Mouse (Mus musculus): ENCODE data around the gene Rsg1.

The Rsg1 gene

GRCm38 (mm10) chr4:141212892-141213291 is 864 bp upstream of the Rsg1 start:
- no peak for DNase-seq (ENCODE audit: extremely low spot score)

DNA sequence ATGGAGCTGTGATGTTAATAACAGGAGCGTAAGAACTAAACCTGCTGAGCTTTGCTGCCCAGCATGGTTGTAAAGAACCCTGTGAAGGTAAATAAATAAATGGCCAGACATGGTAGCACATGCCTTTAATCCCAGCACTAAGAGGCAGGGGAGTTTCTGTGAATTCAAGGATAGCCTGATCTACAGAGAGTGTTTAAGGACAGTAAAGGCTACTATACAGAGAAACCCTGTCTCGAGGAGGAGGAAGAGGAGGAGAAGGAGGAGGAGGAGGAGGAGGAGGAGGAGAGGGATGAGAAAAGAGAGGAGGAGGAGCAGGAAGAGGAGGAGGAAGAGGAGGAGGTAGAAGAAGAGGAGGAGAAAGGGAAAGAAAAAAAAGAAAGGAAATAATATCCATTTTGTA is 414 bp upstream of the Rsg1 start:
- no peak for DNase-seq (ENCODE audit: extremely low spot score)

- peak; percentile 42 for DNase-seq (ENCODE audit: extremely low spot score)
These were observed 638 bp downstream of the Rsg1 start for GRCm38 (mm10) chr4:141214337-141214851.

DNA sequence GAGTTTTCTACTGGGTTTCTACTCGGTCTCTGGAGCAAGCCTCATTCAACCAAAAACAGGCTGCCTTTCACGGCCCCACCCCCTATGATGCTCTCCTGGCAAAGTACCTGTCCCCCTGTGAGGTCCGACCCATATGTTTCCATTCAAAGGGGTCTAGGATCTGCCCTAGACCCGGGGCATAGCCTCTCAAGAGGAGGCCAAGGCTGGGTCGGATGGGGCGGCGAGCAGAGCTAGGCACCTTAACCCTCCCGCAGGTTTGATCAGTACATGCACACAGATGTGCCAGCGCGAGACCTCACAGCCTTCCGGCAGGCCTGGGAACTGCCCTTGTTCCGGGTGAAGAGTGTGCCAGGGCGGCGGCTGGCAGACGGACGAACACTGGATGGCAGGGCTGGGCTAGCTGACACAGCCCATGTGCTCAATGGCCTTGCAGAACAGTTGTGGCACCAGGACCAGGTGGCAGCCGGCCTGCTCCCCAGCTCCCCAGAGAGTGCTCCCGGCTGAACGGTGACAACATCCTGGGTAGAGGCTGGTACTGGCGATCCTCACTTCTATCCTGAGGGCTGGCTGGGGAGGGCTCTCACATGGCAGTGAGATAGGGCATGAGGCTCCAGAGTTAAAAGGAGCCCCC is 5.9 kb downstream of the Rsg1 start:
- DNase-seq (ENCODE audit: extremely low spot score) = no peak

DNA sequence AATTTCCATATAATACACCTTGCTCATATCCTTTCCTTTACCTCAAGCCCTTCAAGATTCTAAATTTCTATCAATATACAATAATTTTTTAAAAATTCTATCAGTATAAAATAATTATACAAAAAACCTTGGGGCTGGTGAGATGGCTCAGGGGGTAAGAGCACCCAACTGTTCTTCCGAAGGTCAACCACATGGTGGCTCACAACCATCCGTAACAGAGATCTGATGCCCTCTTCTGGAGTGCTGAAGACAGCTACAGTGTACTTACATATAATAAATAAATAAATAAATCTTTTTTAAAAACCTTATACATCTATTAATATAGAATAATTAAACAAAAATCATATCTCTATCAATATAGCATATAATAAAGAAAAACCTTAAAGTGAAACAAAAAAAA is 8.1 kb downstream of the Rsg1 start:
- no peak for DNase-seq (ENCODE audit: extremely low spot score)

DNA sequence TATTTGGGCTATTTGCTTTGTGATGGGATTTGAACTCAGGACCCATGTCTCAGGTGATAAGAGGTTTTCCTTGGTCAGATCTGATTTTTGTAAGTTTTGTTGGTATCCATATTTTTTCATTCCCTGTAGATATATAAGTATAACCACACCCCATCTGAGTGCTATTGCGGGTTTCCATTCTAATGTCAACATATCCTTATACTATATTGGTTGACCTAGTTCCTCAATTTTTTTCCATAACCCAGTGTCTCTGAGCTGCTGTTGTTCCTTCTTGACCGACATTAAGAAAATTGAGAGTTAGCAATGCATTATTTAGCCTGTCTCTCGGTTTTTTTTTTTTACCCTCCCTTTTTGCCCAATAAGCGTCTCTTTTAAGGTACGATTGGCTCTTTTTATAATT is 9.0 kb downstream of the Rsg1 start:
- DNase-seq (ENCODE audit: extremely low spot score) = no peak

DNA sequence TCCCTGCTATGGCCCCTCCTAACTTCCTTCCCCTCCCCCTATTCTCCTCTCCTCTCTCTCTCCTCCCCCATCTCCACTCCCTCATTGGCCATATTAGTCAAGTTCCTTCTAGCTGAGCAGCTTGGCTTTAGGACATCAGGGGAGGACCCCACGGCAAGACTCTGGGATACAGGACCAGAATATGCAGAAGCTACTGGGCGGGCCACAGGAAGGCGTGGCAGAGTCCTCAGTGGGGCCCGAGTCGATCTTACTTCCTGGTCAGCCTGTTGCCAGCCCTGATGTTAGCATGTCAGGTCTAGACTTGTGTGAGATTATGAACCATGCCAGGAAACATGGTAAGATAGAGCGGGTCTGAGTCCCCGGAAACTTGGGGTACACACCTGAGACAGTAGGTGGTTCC is 14.9 kb downstream of the Rsg1 start:
- no peak for DNase-seq (ENCODE audit: extremely low spot score)

- DNase-seq (ENCODE audit: extremely low spot score) = no peak
These were observed 19.4 kb downstream of the Rsg1 start for GRCm38 (mm10) chr4:141233196-141233595.

GRCm38 (mm10) chr4:141235537-141236111 is 21.9 kb downstream of the Rsg1 start:
- no peak for DNase-seq (ENCODE audit: extremely low spot score)

DNA sequence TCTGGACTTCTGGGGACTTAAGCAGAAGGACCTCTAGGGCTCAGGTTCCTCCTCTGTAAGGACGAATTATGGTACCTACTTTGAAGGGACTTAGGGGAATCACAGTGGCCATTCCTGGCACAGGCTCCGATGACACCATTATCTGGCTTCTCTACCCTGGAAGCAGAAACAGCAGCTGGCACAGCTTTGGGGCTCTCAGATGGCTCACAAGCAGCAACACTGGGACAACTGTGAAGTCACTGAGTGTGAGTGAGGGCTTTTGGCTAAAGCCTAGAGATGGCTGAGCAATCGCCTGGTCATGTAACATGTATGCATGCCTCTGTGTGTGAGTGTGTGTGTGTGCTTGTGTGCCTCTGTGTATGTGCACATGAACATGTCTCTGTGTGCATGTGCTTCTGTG is 23.1 kb downstream of the Rsg1 start:
- no peak for DNase-seq (ENCODE audit: extremely low spot score)

GRCm38 (mm10) chr4:141238492-141239387 is 25.0 kb downstream of the Rsg1 start:
- DNase-seq (ENCODE audit: extremely low spot score) = no peak

DNA sequence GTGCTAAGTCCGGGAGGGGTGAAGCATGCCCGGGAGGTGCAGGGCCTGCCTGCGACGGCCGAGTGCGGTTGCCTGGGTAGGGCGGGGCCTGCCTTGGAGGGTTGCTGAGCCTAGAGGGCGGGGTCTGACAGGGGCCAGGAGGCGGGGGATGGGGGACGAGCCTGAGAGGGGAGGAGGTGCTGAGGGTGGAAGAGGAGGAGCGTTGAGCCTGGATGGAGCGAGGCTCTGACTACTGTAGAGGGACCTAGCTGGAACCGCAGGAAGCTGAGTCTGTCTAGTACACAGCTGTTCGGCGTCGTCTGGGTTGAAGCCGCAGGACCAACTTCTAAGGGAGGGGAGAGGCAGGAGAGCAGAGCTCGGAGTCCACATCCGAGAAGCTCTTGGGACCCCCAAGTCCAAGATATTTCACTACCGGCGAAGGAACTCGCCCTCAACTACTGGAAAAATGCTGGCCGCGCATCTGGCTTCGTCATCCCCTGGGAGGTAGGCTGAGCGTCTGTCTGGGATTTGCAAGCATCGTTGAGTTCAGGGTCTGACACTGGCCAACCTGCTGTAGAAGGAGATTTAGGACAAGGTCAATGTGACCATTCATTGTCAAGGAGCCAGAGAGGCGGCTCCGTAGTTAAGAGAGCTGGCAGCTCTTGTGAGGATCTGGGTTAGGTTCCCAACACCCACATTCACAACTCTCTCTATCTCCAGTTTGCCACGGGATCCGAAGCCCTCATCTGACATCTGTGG is 25.8 kb downstream of the Rsg1 start, which contains the start of gene Arhgef19:
Arhgef19 (plus strand) TSS at position 112 of the 738 bp plus-strand sequence.
- peak; percentile 91 for DNase-seq (ENCODE audit: extremely low spot score)

DNA sequence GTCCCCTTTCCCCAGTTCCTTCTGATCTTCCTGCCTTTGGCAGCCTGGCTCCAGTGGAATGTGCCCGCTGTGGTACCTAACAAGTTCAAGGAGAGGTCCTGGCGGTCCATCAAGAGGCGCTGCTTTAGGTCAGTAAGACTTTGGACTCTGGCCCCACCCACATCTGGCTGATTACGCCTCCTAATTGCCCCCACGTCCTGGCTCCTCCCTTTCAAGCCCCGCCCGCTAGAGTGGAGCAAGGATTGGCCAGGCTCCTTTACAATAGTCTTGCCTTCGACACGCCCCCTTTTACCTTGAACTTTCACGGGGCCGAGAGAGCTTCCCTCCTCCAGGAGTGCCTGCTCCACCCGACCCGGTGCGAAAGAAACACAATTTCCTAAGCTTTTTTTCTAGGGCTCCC is 26.9 kb downstream of the Rsg1 start:
- peak; percentile 61 for DNase-seq (ENCODE audit: extremely low spot score)

GRCm38 (mm10) chr4:141241861-141242260 is 28.1 kb downstream of the Rsg1 start:
- DNase-seq (ENCODE audit: extremely low spot score) = no peak

- peak; percentile 39 for DNase-seq (ENCODE audit: extremely low spot score)
These were observed 29.0 kb downstream of the Rsg1 start for GRCm38 (mm10) chr4:141242651-141243241.

DNA sequence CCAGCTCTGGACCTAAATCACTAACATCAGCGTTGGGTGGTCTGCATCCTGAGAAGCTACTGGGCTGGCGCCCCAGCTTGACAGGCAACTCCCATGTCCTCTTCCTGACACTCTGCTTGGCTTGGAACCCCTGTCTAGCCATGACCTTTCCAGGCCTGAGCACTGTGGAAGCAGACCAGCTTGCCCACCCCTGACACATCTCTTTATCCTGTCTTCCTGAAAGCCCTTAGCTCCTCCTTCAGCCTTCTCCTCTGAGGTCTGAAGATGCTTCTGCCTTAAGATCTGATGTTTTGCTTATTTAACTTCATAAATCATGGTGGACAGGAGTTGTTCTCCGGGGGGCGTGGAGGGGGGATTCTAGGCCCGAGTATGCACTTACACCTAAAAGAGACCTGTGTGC is 29.9 kb downstream of the Rsg1 start:
- no peak for DNase-seq (ENCODE audit: extremely low spot score)

DNA sequence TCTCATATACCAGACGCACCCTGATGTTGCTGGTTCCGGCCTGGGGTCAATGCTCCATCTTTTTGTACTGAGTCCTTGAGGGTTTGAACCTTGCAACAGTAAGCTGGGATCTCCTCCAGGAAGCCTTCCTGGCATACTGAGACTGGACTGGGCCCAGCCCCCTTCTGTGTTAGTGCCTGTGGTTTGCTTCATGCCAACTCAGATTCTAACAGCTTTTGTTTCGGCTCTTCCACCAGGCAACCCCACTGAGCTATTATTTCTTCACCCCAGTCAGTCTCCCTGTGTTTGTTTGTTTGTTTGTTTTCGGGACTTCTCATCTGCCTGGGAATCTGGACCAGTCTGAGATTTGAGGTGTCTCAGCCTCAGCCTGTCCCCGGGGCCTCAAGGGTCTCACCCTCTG is 30.6 kb downstream of the Rsg1 start:
- no peak for DNase-seq (ENCODE audit: extremely low spot score)

DNA sequence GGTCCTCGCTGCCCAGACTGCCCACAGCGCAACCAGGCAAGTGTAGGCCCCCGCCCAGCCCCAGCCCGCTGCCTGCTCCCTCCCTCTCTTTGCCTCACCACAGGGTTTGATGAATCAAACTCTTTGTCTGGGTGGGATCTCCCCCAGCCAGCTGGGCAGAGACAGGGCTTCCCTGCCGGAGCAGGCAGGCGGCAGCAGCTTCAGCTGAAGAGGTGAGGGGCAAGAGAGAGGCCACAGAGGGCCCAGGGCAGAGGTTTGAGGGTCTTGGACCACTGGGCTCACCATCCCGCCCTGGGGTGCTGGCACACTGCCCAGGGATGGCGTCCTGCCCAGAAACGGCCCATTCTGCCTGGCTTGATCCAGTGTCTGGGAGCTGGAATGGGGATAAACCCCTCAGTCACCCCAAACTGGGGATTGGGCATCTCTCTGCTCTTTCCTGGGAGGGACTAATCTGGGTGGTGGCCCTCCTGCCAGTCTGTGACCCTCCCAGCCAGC is 31.2 kb downstream of the Rsg1 start:
- DNase-seq (ENCODE audit: extremely low spot score) = no peak

- no peak for DNase-seq (ENCODE audit: extremely low spot score)
These were observed 32.6 kb downstream of the Rsg1 start for GRCm38 (mm10) chr4:141246089-141246997.

DNA sequence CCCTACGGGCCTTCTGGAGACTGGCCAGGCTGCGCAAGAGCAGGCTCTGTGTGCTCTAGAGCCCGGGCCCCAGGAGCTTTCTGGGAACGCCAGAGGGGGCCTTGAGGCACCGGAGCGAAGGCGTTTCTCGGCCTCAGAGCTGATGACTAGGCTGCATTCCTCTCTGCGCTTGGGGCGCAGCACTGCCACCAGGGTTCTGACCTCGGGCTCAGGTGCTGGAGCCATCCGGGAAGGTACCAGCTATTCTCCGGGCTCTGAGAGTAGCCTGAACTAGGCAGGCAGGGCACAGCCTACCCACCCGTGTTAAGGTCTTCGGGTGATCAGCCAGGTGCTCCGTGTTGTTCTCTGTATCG is 33.2 kb downstream of the Rsg1 start:
- DNase-seq (ENCODE audit: extremely low spot score) = no peak

All from embryo, embryonic 9.5 days (tissue).